Mouse (Mus musculus): Measurements from ENCODE around the gene Mtln.

The Mtln gene

DNA sequence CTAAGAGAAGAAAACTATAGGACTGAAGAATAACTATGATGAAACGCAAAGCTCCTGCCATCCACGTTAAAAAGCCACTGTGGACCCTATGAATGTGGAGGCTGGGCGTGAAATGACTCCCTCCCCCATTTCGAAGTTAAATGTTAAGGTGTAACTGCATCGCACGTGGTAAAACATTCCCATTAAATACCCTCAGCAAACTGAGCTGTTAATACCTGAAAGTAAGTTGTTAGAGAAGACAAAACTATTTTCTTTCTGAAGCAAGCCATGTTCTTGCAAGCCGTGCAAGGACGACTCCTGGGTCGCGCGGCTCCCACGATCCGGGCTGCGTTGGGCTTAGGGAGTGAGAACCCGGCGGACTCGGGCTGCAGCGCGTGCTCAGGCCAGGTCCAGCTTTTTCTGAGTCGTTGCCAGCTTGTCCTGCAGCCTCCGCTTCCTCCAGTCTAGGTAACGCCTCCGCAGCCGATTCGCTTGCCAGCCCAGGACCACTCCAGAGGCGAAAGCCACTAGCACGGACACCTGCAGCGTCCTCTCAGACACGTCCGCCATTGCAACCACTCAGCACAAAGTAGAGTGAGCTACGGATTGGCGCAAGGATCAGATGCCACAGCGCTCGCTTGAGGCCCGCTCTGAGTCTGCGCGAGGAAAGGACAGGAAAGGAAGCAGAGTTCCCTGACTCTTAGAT is at the start of gene Mtln:
Gene Mtln, minus strand, starts transcription at position 570 of the 685 bp plus-strand sequence.
- DNase-seq (ENCODE audit: low read depth, low spot score) = peak; percentile 80

- DNase-seq (ENCODE audit: low read depth, low spot score) = no peak
Observed at GRCm38 (mm10) chr2:127841402-127841801, 49.1 kb upstream of the Mtln start.

DNA sequence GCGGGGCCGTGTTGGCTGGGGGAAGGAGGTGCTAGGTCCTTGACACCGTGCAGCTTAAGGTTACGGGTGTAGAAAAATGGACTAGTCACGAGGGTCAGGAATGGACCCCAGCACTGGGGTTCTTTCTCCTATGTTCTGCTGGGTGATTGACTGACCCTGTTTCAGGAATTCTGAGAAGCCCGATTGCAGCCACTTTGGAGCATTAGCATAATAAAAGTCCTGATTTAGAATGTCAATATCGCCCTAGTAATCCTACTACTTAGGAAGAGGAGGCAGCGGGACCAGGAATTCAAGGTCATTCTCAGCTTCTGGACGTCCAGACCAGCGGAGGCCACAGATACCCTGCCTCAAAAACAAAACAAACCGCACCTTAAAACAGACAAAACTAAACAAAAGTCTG is 47.1 kb upstream of the Mtln start:
- DNase-seq (ENCODE audit: low read depth, low spot score) = no peak

GRCm38 (mm10) chr2:127838576-127838975 is 46.3 kb upstream of the Mtln start, which contains the start of gene Acoxl:
Acoxl (plus strand) TSS chr2:127838876.
- no peak for DNase-seq (ENCODE audit: low read depth, low spot score)

GRCm38 (mm10) chr2:127832833-127833190 is 40.5 kb upstream of the Mtln start:
- no peak for DNase-seq (ENCODE audit: low read depth, low spot score)

DNA sequence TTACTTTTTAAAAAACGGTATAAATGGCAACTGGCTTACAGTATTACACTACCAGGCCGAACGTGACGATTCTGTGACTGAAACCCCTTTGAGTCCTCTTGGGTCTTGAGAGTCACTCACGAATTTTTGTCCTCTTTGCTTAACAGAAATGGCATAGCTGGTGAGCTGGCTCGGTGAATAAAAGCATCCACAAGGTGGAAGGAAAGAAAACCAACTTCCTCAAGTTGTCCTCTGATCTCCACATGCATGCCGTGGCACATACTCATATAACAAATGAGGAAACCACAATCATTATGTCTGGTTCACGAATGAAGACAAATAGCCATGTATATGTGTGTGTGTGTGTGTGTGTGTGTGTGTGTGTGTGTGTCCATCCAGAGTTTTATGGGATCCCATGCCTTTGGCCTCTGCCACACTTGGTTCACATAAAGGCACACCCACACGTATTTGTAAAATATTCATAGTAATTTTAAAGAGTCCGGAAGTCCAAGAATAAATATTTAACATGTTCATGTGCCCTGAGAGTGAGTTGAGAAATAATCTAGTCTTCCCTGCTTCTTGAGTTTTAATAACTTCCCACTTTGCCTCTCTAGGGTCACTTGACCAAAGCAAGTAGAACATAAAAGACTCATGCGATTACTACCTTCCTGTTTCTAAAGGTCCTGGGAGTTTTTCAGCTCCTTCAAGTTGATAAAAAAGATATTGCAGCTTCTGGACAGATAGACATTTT is 40.0 kb upstream of the Mtln start:
- no peak for DNase-seq (ENCODE audit: low read depth, low spot score)

DNA sequence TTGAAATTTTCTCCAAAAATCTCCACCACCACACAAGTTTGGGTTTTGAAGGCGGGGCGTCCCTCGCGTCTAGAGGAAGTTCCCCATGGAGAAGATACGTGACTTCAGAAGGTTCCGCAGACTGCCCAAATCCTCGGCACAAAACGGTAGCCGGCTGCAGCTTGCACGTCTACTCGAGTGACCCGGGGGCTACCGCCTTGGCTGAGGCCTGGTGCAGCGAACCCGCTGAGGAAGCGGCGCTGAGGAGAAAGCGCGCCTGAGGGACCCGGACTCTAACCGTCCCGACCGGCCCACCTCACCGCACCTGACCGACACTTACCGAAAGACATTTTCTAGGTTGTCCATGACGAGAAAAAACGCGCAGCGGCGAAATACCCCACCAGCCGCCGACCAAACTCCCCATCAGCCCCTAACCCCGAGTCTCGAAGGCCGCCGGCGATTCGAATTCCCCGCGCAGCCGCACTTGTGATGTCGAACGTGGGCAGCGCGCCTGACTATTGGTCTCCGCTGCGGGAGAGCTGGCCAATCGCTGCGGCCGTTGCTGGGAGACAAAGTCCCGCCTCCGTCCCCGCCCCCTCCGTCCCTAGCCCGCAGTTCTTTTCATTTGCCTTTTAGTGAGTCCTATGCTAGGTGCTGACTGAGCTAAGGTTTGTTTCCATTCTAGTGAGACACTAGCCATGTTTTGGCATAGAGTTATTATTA is 39.3 kb upstream of the Mtln start, which contains the start of gene Bub1:
Gene Bub1, minus strand, starts transcription at position 465 of the 702 bp plus-strand sequence.
- peak; percentile 82 for DNase-seq (ENCODE audit: low read depth, low spot score)

- DNase-seq (ENCODE audit: low read depth, low spot score) = no peak
Observed at GRCm38 (mm10) chr2:127789651-127790270, 2.5 kb downstream of the Mtln start.

DNA sequence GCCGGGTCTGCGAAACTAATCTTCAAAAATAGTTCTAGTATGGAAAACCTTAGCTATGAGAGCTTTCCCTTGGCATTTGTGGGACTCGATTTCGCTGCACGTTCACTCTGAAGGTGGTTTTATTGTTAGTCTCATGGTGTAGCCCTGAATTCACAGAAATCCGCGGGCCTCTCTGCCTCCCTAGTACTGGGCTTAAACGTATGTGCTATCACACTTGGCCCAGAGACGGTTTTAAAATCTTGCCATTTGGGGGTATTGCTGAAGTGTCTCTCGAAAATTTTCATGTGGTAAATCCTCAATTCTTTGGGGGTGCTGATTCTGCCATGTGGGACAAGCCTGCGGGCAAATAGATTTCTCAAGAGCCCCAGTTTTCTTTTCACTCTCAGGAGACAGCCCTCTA is 3.1 kb downstream of the Mtln start:
- DNase-seq (ENCODE audit: low read depth, low spot score) = no peak

DNA sequence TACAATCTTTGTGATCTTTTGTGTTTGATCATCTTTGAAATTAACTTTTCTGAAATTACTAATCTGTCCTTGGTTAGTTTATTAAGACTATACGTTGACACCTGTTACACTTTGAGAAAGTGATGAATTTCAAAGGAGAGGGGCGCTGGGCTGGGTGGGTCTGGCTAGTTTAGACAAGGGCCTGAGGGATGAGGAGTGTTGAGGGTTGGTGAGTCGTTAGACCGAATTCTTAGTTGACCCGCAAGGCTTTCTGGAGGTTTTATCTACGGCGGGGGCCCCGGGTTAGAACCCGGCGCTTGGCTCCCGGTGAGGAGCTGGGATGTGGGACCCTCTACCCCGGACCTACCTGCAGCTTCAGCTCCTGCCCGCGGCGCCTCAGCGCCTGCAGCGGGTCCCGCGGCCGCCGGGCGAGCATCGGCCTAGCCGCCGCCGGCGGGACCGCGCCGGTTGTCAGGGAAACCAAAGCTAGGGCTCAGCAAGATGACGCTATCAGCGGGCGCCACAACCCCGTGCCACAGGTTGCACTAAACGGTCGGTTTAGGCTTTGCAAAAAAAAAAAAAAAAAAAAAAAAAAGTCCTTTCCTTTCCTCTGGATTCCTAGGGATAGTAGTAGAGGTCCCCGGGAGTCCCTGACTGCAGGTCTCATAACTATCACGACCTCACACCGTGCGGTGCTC is 3.7 kb downstream of the Mtln start, which contains the start of gene Nphp1:
Gene Nphp1, minus strand, starts transcription at position 458 of the 677 bp plus-strand sequence.
- DNase-seq (ENCODE audit: low read depth, low spot score) = peak; percentile 66

DNA sequence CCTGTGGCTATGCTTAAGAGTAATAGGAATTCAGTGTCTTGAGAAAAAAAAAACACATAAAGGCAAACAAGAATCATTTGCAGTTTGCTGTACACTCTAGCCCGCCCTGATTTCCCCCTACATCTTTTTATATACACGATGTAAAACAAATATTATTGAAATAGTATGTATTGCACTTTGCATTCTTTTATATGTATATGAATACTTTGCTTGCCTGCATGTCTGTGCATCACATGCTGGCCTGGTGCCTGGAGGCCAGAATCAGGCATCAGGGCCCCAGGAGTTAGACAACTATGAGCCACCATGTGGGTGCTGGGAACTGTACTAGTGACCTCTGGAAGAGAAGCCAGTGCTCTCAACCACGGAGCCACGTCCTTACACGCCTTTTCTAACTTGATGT is 5.1 kb downstream of the Mtln start:
- DNase-seq (ENCODE audit: low read depth, low spot score) = no peak

- DNase-seq (ENCODE audit: low read depth, low spot score) = no peak
Observed at GRCm38 (mm10) chr2:127778451-127778850, 13.8 kb downstream of the Mtln start.

DNA sequence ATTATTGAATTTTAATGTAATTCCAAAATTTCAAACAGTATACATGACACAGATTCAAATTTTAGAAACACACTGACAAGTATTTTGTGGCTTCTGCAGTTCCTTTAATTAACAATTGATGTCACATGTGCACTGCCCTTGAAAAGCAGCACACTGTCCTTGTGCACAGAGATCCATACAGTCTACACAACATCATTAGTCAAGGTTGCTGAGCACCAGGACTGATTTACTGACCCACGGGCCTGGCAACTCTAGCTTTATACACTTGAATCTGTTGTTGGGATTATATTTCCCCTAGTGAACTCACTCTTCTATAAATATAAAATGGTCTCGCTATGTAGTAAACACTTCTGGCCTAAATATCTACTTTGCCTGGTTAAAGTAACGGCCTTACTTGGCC is 17.3 kb downstream of the Mtln start:
- DNase-seq (ENCODE audit: low read depth, low spot score) = no peak

GRCm38 (mm10) chr2:127774578-127774941 is 17.7 kb downstream of the Mtln start:
- DNase-seq (ENCODE audit: low read depth, low spot score) = no peak

GRCm38 (mm10) chr2:127773938-127774577 is 18.2 kb downstream of the Mtln start:
- no peak for DNase-seq (ENCODE audit: low read depth, low spot score)

DNA sequence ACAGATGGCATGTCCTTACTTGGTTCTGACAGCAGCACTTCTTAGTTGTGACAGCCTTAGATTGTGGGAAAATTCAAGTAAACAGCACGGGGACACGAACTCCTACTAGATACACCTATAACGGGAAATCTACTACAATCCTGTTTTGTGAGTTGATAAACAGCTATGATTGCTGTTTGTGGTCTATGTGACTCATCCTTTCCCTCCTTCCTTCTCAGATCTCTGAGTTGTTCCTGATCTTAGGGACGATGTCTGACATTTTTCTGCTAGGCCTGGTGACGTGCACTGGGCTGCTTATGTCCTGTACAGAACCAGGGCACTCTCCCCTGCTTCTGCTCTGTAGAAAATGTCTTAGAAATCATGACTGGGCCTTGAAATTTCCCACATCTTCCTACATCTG is 30.7 kb downstream of the Mtln start:
- DNase-seq (ENCODE audit: low read depth, low spot score) = no peak

GRCm38 (mm10) chr2:127760429-127761000 is 31.8 kb downstream of the Mtln start:
- no peak for DNase-seq (ENCODE audit: low read depth, low spot score)

DNA sequence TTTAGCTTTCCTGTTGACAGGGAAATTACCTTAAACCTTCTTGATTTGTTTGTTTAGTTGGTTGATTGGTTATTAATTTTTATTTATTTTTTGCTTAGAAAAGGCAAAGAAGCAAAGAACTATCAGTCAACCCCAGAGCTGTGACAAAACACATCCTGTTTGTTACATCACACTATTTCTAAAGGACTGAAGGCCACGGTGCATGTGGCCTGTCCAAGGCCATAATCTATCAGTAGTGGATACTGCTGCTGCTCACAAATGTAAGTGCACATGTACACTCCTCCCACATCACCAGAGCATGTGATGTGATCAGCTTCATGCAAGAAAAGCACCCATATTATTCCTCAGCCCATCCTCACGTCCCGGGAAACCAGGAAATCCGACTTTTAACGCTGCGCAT is 32.3 kb downstream of the Mtln start:
- DNase-seq (ENCODE audit: low read depth, low spot score) = no peak

- no peak for DNase-seq (ENCODE audit: low read depth, low spot score)
Observed at GRCm38 (mm10) chr2:127759157-127759880, 33.0 kb downstream of the Mtln start.

DNA sequence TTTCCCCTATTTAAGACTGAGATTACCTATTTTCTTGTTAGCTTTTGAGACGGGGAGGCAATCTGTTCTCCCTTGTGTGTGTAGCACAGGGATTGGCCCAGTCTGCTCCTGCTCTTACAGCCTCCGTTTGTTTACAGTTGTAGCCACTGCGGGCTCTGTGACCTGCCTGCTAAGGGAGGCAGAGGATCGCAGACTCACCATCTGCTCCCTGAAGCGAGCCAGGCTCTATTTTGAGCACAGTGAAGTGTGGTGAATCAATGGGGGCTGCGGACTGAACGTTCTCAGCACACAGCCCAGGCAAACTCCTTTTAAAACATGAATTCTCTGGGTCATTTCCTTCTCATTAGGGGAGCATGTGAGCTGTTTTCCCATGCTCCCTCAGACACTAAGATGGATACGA is 35.1 kb downstream of the Mtln start:
- peak; percentile 18 for DNase-seq (ENCODE audit: low read depth, low spot score)

All from brain, embryonic 18.5 days (tissue).